Mouse (Mus musculus) stomach, postnatal 0 days (tissue): ENCODE data around the gene Coq9.

Source experiments
- CTCF ChIP-seq: IDR thresholded peaks from 2 replicates; pipeline ENCODE4 v1.5.1; 2016; ENCODE audit warnings: antibody characterized with exemption, low read depth, mild to moderate bottlenecking, moderate library complexity
- EP300 ChIP-seq: optimal IDR thresholded peaks from 2 replicates; pipeline ENCODE3; 2016; ENCODE audit warnings: antibody characterized with exemption

- TF ChIP-seq CTCF (peak; percentile 88), EP300 (peak; percentile 10)
These were observed 19.4 kb downstream of the Coq9 start, which contains the start of gene Polr2c for GRCm38 (mm10) chr8:94857346-94858173.
